Mouse (Mus musculus): Measurements from ENCODE around the gene Wee2. TPM values are rescaled to one million over a fixed set of nuclear protein-coding genes. Genes with fewer than 3 reads are reported as not detected.

The Wee2 gene
- polyA plus RNA-seq, 1 experiment from 2014 or later = 0.08 TPM

GRCm38 (mm10) chr6:40439731-40440130, 843 bp downstream of the Wee2 start:
- no peak for ATAC-seq

GRCm38 (mm10) chr6:40441276-40441675, 2.4 kb downstream of the Wee2 start:
- Histone ChIP-seq H3K27ac (no peak overlapping the region), H3K36me3 (ENCODE audit: poor library complexity, severe bottlenecking) (no peaks in the 10 kb centered on the region), H3K9me3 (replicated peaks) (no peaks in the 10 kb centered on the region), H3K4me1 (no peaks in the 10 kb centered on the region; the same call in 1 of the 2 replicates), H3K27me3 (peaks cover 11% of the 10 kb centered on the region; the same call in 1 of the 2 replicates), H3K9ac (no peak overlapping the region), H3K4me2 (no peak overlapping the region), H3K4me3 (no peak overlapping the region)
- 54% methylated on average over 3 of the region's 3 CpGs for WGBS
- peak; percentile 46; the same call in 1 of the 2 replicates for ATAC-seq

More at GRCm38 (mm10) chr6:40439731-40440130, 843 bp downstream of the Wee2 start:
- peaks cover 11% of the 10 kb centered on the region; the same call in 1 of the 2 replicates for H3K27me3 ChIP-seq
- H3K4me3 ChIP-seq = no peak overlapping the region
- H3K36me3 ChIP-seq (ENCODE audit: poor library complexity, severe bottlenecking) = no peaks in the 10 kb centered on the region
- WGBS = 53% methylated on average over 12 of the region's 12 CpGs
- H3K9me3 ChIP-seq (replicated peaks) = no peaks in the 10 kb centered on the region
- H3K9ac ChIP-seq = no peak overlapping the region
- H3K27ac ChIP-seq = no peak overlapping the region
- peaks cover 3% of the 10 kb centered on the region for H3K4me1 ChIP-seq
- no peak overlapping the region for H3K4me2 ChIP-seq

- ATAC-seq = no peak
- 44% methylated on average over 3 of the region's 3 CpGs for WGBS
- H3K27ac ChIP-seq = no peak overlapping the region
- H3K4me2 ChIP-seq = no peak overlapping the region
- H3K4me3 ChIP-seq = no peak overlapping the region
- no peaks in the 10 kb centered on the region; the same call in 1 of the 2 replicates for H3K4me1 ChIP-seq
- no peak overlapping the region for H3K9ac ChIP-seq
- no peaks in the 10 kb centered on the region for H3K36me3 ChIP-seq (ENCODE audit: poor library complexity, severe bottlenecking)
- peaks cover 11% of the 10 kb centered on the region; the same call in 1 of the 2 replicates for H3K27me3 ChIP-seq
- no peaks in the 10 kb centered on the region for H3K9me3 ChIP-seq (replicated peaks)
Measured at GRCm38 (mm10) chr6:40441755-40442154, 2.9 kb downstream of the Wee2 start.

- no peaks in the 10 kb centered on the region; the same call in 1 of the 2 replicates for H3K4me1 ChIP-seq
- H3K4me3 ChIP-seq = no peak overlapping the region
- no peaks in the 10 kb centered on the region for H3K36me3 ChIP-seq (ENCODE audit: poor library complexity, severe bottlenecking)
- no peak overlapping the region for H3K27ac ChIP-seq
- no peak overlapping the region for H3K9ac ChIP-seq
- ATAC-seq = peak; percentile 2; the same call in 1 of the 2 replicates
- H3K4me2 ChIP-seq = no peak overlapping the region
- WGBS = 37% methylated on average over 10 of the region's 10 CpGs
- H3K27me3 ChIP-seq = 0 out of 2 replicates have a peak, but pooled peaks cover 5% of the 10 kb centered on the region
- no peaks in the 10 kb centered on the region for H3K9me3 ChIP-seq (replicated peaks)
Measured at GRCm38 (mm10) chr6:40443281-40443928, 4.5 kb downstream of the Wee2 start.

GRCm38 (mm10) chr6:40448626-40449025, 9.7 kb downstream of the Wee2 start:
- Histone ChIP-seq H3K4me2 (no peak overlapping the region), H3K4me3 (no peak overlapping the region), H3K27me3 (no peaks in the 10 kb centered on the region), H3K9ac (no peak overlapping the region), H3K4me1 (no peaks in the 10 kb centered on the region), H3K36me3 (ENCODE audit: poor library complexity, severe bottlenecking) (no peaks in the 10 kb centered on the region), H3K27ac (no peak overlapping the region), H3K9me3 (replicated peaks) (no peaks in the 10 kb centered on the region)
- no peak for ATAC-seq

- Histone ChIP-seq H3K27ac (no peak overlapping the region), H3K9ac (no peak overlapping the region), H3K4me2 (no peak overlapping the region), H3K9me3 (replicated peaks) (no peaks in the 10 kb centered on the region), H3K27me3 (no peaks in the 10 kb centered on the region), H3K4me1 (no peaks in the 10 kb centered on the region), H3K36me3 (ENCODE audit: poor library complexity, severe bottlenecking) (no peaks in the 10 kb centered on the region), H3K4me3 (no peak overlapping the region)
- 20% methylated on average over 7 of the region's 7 CpGs for WGBS
- ATAC-seq = no peak
Measured at GRCm38 (mm10) chr6:40454436-40455041, 15.7 kb downstream of the Wee2 start.

- no peak overlapping the region for H3K9ac ChIP-seq
- no peaks in the 10 kb centered on the region for H3K4me1 ChIP-seq
- H3K9me3 ChIP-seq (replicated peaks) = no peaks in the 10 kb centered on the region
- no peaks in the 10 kb centered on the region for H3K36me3 ChIP-seq (ENCODE audit: poor library complexity, severe bottlenecking)
- H3K27me3 ChIP-seq = peaks cover 2% of the 10 kb centered on the region; the same call in 1 of the 2 replicates
- WGBS = 50% methylated on average over 6 of the region's 6 CpGs
- no peak overlapping the region for H3K4me3 ChIP-seq
- ATAC-seq = no peak
- H3K4me2 ChIP-seq = no peak overlapping the region
- H3K27ac ChIP-seq = no peak overlapping the region
Measured at GRCm38 (mm10) chr6:40465710-40466109, 26.8 kb downstream of the Wee2 start.

- peak within 1 kb of the TSS; percentile 73 for H3K4me3 ChIP-seq
- under 1% methylated on average over 44 of the region's 54 CpGs for WGBS
- H3K9me3 ChIP-seq (replicated peaks) = no peaks in the 10 kb centered on the region
- H3K4me2 ChIP-seq = peak within 1 kb of the TSS; percentile 65
- H3K27me3 ChIP-seq = no peaks in the 10 kb centered on the region
- H3K36me3 ChIP-seq (ENCODE audit: poor library complexity, severe bottlenecking) = peaks cover 27% of the 10 kb centered on the region
- H3K4me1 ChIP-seq = peaks cover 17% of the 10 kb centered on the region
- H3K9ac ChIP-seq = peak within 1 kb of the TSS; percentile 87
- peak; percentile 98 for ATAC-seq
- peak within 1 kb of the TSS; percentile 94 for H3K27ac ChIP-seq
Measured at GRCm38 (mm10) chr6:40470916-40471719, 32.2 kb downstream of the Wee2 start, which contains the start of gene Ssbp1. Gene Ssbp1, plus strand, starts transcription at chr6:40471352.

- Histone ChIP-seq H3K36me3 (ENCODE audit: poor library complexity, severe bottlenecking) (peaks cover 31% of the 10 kb centered on the region), H3K4me2 (peak overlapping the region; percentile 65), H3K4me1 (peaks cover 17% of the 10 kb centered on the region), H3K27me3 (no peaks in the 10 kb centered on the region), H3K4me3 (peak overlapping the region; percentile 73), H3K9me3 (replicated peaks) (no peaks in the 10 kb centered on the region), H3K27ac (peak overlapping the region; percentile 94), H3K9ac (peak overlapping the region; percentile 87)
- no peak for ATAC-seq
- WGBS = under 1% methylated on average over 7 of the region's 7 CpGs
Measured at GRCm38 (mm10) chr6:40471720-40472010, 32.8 kb downstream of the Wee2 start.

GRCm38 (mm10) chr6:40476132-40476531, 37.2 kb downstream of the Wee2 start:
- H3K9me3 ChIP-seq (replicated peaks) = no peaks in the 10 kb centered on the region
- WGBS = 86% methylated on average over 4 of the region's 4 CpGs
- no peak overlapping the region for H3K27ac ChIP-seq
- H3K9ac ChIP-seq = no peak overlapping the region
- H3K4me1 ChIP-seq = peaks cover 17% of the 10 kb centered on the region
- no peaks in the 10 kb centered on the region for H3K27me3 ChIP-seq
- no peak for ATAC-seq
- no peak overlapping the region for H3K4me3 ChIP-seq
- no peak overlapping the region for H3K4me2 ChIP-seq
- H3K36me3 ChIP-seq (ENCODE audit: poor library complexity, severe bottlenecking) = peaks cover 59% of the 10 kb centered on the region

- no peak for ATAC-seq
- Histone ChIP-seq H3K36me3 (ENCODE audit: poor library complexity, severe bottlenecking) (peaks cover 77% of the 10 kb centered on the region), H3K27me3 (no peaks in the 10 kb centered on the region), H3K4me3 (no peak overlapping the region), H3K4me2 (no peak overlapping the region), H3K4me1 (no peaks in the 10 kb centered on the region), H3K9ac (no peak overlapping the region), H3K9me3 (replicated peaks) (no peaks in the 10 kb centered on the region), H3K27ac (no peak overlapping the region)
- 94% methylated on average over 1 of the region's 1 CpGs for WGBS
Measured at GRCm38 (mm10) chr6:40479705-40480104, 40.8 kb downstream of the Wee2 start.

GRCm38 (mm10) chr6:40482318-40482717, 43.4 kb downstream of the Wee2 start:
- H3K9me3 ChIP-seq (replicated peaks) = no peaks in the 10 kb centered on the region
- no peak overlapping the region for H3K4me2 ChIP-seq
- no peaks in the 10 kb centered on the region for H3K4me1 ChIP-seq
- no peak overlapping the region for H3K9ac ChIP-seq
- peaks cover 68% of the 10 kb centered on the region for H3K36me3 ChIP-seq (ENCODE audit: poor library complexity, severe bottlenecking)
- no peak for ATAC-seq
- WGBS = 93% methylated on average over 5 of the region's 5 CpGs
- no peak overlapping the region for H3K4me3 ChIP-seq
- H3K27ac ChIP-seq = no peak overlapping the region
- no peaks in the 10 kb centered on the region for H3K27me3 ChIP-seq

All from forebrain, embryonic 13.5 days (tissue).